Mouse (Mus musculus) spleen, adult 18-20 months (tissue): ENCODE data around the gene Sugp1.
A peak's percentile ranks its signal among the peaks of the same experiment; 100 is the strongest.
"Not testable (repeated sequence)": the region's sequence is repeated elsewhere in the genome, so short reads cannot be mapped to it uniquely, and the experiment has no call there.

Experiments used
- DNase-seq, 2 experiments: peaks; one replicate each; pipeline ENCODE4 v3.0.0; 2022; ENCODE audit warnings: mixed read lengths in 2 of 2

The Sugp1 gene

DNA sequence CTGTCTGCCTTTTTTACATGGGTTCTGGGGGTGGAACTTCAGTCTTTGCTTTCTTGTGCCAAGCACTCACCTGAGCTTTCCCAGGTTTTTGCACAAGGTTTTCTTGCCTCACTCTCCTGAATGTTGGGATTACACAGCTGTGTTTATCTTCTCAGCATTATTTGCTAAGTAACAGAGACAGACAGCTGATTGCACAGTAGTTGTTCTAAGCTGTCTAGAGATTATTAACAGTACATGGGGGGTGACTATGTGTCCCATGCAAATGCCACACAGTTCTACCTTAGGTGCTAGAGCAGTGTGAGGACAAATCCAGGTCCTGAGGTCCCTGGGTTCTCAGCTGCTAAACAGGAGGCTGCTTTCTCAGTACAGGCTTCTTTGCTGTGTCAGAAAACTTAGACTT, 7.0 kb downstream of the Sugp1 start:
- DNase-seq = no peak

GRCm38 (mm10) chr8:70050434-70050833, 7.8 kb downstream of the Sugp1 start:
- DNase-seq = not testable (repeated sequence)

DNA sequence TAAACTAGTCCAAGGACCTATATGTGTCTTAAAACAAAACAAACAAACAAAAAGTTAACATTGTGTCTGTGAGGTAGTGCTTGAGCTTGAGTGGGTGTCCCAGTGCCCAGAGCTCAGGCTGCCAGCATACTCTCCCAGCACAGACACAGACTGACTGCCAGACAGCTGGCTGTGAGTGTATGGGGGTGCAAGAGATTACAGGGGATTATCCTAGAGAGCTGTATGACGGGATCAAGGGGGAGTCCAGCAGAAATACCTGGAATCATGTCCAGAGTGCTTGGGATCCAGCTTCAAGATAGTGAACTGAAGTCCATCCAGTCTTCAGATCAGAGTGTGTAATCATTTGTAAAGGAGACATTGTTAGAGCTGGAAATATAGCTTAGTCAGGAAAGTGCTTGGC, 15.1 kb downstream of the Sugp1 start:
- no peak for DNase-seq

- no peak for DNase-seq
These were observed 29.3 kb downstream of the Sugp1 start for GRCm38 (mm10) chr8:70071836-70072440.

DNA sequence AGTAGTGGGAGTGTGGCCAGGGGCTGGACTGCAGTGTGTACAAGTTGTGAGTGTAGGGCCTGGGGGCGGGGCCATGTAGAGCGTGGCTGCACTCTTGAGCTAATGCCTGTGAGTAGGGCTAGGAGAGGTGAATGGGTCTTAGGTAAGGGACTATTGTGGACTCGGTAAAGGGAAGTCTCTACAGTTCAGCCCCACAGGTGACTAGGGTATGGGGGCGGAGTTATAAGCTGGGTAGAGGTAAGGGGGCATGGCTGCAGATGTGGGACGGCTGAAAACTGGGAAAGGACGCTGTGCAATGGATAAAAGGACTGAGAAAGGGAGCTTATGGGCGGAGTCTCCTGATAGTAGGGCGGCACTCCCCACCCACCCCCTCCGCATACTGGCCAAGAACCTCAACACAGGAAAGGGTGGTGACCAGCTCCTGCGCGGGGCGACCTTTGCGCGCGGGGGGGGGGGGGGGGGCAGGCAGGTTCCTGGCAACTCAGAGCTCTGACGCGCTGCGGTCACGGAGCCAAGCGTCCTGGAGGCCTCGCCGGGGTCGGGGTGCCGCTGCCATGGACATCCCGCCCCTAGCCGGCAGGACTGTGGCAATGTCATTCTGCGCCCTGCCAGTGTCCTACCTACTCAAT, 29.9 kb downstream of the Sugp1 start, which contains the start of gene Tm6sf2:
Tm6sf2 (plus strand) TSS at position 484 of the 629 bp plus-strand sequence.
- no peak for DNase-seq

DNA sequence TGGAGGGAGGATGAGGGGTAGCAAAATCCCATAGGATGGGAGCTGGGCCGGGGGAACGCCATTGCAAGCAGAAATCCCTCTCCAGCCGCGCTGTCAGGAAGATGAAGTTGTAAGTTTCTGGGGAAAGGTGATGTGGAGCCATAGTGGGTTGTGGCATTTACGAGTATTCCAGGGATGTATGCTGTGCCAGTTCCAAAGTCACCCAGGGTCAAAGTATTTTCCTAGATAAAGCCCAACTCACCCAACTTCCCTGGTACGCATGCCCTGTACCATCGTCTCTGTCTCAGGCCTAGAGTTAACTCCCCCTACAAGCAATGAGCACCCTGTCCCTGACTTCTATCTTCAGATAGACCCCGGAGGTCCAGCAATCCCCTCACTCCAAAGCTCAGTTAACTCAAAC, 30.5 kb downstream of the Sugp1 start:
- no peak for DNase-seq

- DNase-seq = no peak
These were observed 31.1 kb downstream of the Sugp1 start for GRCm38 (mm10) chr8:70073682-70074081.

DNA sequence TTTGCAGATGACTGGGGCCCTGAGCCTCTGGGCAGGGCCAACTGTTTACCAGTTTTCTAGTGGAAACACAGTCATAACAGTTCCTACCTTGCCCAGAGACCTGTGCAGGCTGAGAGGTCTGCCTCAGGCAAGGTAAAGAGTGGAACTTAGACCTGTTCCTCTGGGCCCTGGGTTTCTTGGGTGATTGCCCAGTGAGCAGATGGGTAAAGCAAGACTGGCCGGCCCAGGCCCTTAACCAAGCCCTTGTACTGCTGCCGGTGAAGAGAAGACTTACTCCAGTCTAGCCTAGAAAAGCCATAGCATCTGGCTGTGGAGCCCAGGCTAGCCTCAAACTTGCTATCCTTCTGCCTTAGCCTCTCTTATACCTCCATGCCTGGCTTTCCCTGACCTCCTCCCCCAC, 39.4 kb downstream of the Sugp1 start:
- no peak for DNase-seq

- DNase-seq = no peak
These were observed 40.7 kb downstream of the Sugp1 start, which contains the start of gene Hapln4 for GRCm38 (mm10) chr8:70083285-70083684. Hapln4 (plus strand) TSS chr8:70083457.

- no peak for DNase-seq
These were observed 41.8 kb downstream of the Sugp1 start for GRCm38 (mm10) chr8:70084191-70085065.

DNA sequence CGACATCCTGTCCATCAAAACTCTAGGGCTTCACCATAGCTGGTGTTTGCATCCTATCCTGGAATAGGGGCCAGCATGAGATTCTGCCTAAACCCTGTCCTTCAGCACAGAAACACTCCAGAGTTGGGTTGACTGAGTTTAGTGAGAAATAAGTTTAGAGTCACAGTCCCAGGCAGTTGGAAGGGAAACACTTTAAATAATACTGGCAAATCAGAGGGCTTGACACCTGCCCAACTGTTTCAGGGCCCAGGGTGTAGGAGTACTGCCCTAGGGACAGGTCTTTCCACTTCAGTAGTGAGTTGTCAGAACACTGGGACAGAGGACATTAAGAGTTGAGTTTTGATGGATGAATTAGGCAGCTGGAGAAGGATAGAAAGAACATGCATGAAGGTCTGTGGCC, 43.5 kb downstream of the Sugp1 start:
- no peak for DNase-seq

DNA sequence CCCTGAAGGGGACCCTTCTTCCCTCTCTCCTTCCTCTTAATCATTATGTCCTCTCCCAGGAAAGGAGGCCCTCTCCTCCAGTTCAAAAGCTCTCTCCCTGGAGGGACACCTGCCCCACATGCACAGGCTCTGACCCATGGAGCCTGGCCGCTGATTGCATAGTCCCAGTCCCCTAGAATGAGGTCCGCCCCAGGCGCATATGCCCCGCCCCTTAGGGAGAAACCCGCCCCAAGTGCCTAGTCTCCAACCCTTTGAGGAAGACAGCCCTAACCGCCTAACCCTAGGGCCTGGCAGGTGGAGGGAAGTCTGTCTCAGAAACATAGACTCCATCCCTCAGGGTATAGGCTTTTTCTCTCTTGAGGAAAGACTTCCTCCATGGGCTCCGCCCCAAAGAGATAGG, 44.6 kb downstream of the Sugp1 start:
- no peak for DNase-seq

DNA sequence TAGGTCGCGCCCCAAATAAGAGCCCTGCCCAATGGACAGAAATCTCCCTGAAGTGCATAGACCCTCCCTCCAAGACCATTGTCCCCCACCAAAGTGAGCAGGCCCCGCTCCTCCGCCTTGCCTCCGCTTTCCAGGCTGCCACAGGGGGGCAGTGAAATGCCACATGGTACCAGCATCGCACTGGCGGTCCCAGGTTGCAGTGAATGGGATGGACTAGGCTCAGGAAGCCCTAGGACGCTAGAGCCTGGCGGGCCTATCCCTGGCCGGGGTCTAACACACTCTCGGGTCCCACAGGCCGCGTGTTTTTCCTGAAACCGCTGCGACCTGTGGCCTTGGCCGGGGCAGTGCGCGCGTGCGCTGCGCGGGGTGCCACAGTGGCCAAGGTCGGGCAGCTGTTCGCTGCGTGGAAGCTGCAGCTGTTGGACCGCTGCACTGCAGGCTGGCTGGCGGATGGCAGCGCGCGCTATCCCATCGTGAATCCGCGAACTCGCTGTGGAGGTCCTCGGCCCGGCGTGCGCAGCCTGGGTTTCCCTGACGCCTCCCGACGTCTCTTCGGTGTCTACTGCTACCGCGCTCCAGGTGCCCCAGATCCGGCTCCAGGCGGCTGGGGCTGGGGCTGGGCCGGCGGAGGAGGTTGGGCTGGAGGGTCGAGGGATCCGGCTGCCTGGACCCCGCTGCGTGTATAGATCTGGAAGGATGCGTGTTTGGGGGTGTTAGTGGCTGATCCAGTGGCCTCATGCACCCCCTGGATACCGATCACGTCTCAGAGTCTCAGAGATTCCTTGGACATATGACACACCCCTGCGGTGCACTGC, 45.4 kb downstream of the Sugp1 start:
- peak in 1 of 2 experiments; percentile 33 for DNase-seq

- no peak for DNase-seq
These were observed 46.8 kb downstream of the Sugp1 start for GRCm38 (mm10) chr8:70089296-70089960.

- no peak for DNase-seq
These were observed 50.2 kb downstream of the Sugp1 start for GRCm38 (mm10) chr8:70092786-70093185.

DNA sequence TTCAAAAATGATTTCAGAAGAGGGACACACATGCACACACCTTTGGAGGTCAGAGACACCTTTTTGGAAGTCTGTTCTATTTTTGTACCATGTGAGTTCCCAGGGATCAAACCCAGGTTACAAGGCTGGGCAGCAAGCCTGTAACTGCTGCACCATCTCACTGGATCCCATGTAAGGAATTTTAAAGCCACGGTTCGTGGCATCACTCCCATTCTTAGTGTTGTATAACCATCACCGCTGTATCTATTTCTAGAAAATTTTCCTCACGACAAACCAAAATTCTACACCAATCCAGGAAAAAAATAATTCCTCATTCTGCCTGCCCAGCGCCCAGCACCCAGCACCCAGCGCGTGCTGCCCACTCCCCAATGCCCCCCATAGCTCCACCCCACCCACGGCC, 56.7 kb downstream of the Sugp1 start:
- no peak for DNase-seq

- DNase-seq = no peak
These were observed 57.6 kb downstream of the Sugp1 start for GRCm38 (mm10) chr8:70100241-70100640.

DNA sequence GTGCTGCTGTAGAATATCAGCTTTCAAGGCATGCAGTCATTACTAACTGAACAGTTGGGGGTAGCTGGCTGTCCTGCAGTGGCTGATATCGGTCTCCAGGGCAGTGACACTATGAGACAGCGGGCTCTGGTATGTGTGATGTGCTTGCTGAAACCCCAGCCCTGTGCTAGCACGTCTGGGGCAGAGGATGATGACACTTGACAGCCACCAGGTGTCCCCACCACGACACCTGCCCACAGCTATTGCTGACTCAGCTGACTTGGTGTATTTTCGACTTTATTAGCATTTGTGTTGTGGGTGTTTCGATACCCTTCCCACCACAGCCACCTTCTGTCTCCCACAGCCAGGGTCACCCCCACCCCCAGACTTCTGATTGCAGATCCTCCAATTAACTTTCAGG, 61.9 kb downstream of the Sugp1 start:
- peak; percentile 46 to 64 for DNase-seq

DNA sequence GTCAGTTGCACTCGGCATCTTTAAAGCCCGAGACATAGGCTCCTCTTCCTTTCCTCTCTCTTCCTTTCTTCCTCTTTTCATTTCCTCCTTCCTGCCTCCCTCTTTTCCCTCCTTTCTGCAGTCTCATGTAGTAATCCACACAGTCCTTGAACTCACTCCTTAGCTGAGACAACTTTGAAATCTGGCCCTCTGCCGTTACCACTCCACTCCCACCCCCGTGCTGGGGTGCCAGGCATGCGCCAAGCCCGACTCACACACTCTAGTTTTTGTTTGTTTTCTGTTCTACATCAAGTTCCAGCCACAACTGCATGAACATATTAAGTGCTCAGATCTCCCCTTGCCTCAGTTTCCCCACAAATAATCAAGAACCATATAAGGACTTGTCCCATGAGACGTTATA, 62.3 kb downstream of the Sugp1 start:
- no peak for DNase-seq

- DNase-seq = no peak
These were observed 67.8 kb downstream of the Sugp1 start for GRCm38 (mm10) chr8:70110451-70110850.

DNA sequence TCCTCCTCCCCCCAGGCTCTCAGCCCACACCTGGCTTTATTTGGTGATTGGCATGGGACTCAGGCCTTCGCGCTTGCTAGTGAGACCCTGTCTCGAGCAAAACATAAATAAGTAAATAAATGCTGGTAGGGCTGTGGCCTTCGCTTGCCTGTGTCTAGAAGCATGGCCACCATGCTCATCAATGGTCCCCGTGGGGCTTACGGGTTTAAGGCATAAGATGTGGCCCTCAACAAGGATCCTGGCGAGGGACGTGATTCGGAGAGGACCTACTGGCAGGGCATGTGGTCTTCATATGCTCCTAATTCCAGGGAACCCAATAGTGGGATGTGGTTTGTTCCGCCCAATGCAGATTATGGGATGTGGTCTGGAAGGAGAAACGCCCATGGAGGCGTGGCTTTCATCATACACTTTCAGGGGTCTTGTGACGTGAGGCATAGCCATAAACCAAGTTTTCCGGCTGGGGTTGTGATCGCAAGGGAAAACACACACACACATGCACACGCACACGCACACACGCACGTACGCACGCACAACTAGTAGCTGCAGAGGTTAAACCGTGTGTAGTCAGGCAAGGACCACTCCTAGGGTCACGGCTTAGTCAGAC, 68.7 kb downstream of the Sugp1 start:
- no peak for DNase-seq
